Mouse (Mus musculus) kidney, adult 11 months (tissue): ENCODE results near the gene Leng1.
A peak's percentile ranks its signal among the peaks of the same experiment; 100 is the strongest.

ENCODE experiments used
- DNase-seq: peaks from one replicate; pipeline ENCODE4 v3.0.0; 2022

The Leng1 gene

GRCm38 (mm10) chr7:3629030-3629429 lies 36.6 kb downstream of the Leng1 start:
- no peak for DNase-seq

- DNase-seq, result peak; percentile 88
These were observed 48.2 kb downstream of the Leng1 start, which contains the start of gene Ndufa3 for GRCm38 (mm10) chr7:3617242-3617995. TSS of gene Ndufa3 (plus strand) at chr7:3617373.

GRCm38 (mm10) chr7:3616389-3617241 lies 49.0 kb downstream of the Leng1 start:
- peak; percentile 22 for DNase-seq

- no peak for DNase-seq
These were observed 49.6 kb downstream of the Leng1 start, which contains the start of gene Oscar for GRCm38 (mm10) chr7:3616057-3616388. TSS of gene Oscar (minus strand) at chr7:3616157.

GRCm38 (mm10) chr7:3614021-3614420 lies 51.6 kb downstream of the Leng1 start:
- DNase-seq, result no peak

GRCm38 (mm10) chr7:3611006-3611405 lies 54.6 kb downstream of the Leng1 start:
- DNase-seq, result no peak

GRCm38 (mm10) chr7:3610437-3610836 lies 55.2 kb downstream of the Leng1 start:
- DNase-seq, result no peak
